Mouse (Mus musculus) embryo, embryonic 9.5 days (tissue): ENCODE measurements around the gene Vmn2r113.
"Not testable (repeated sequence)": the region's sequence is repeated elsewhere in the genome, so short reads cannot be mapped to it uniquely, and the experiment has no call there.

Experiments
- DNase-seq: peaks from one replicate; pipeline ENCODE4 v3.0.0-alpha.2; 2017; ENCODE audit errors: extremely low spot score

The Vmn2r113 gene

GRCm38 (mm10) chr17:22942684-22943083 lies at the start of gene Vmn2r113:
Vmn2r113 (plus strand) TSS chr17:22942984.
- DNase-seq = not testable (repeated sequence)
